Mouse (Mus musculus) E14TG2a.4 (cell line): ENCODE measurements around the gene Rasgef1c.

Source experiments
- CTCF ChIP-seq: conservative IDR thresholded peaks from 2 replicates; pipeline ENCODE4 v1.5.1; 2014; ENCODE audit warnings: low read length
- NANOG ChIP-seq: IDR thresholded peaks from 2 replicates; pipeline ENCODE4 v1.6.1; 2014; ENCODE audit warnings: borderline replicate concordance, low read length, mixed read lengths

- TF ChIP-seq CTCF (no peak), NANOG (no peak)
Measured at GRCm38 (mm10) chr11:49969692-49970091, 68.1 kb downstream of the Rasgef1c start.
